Mouse (Mus musculus) stomach, postnatal 0 days (tissue): Measurements from ENCODE around the gene Bcar3.

Source experiments
- CTCF ChIP-seq: IDR thresholded peaks from 2 replicates; pipeline ENCODE4 v1.5.1; 2016; ENCODE audit warnings: antibody characterized with exemption, low read depth, mild to moderate bottlenecking, moderate library complexity
- EP300 ChIP-seq: optimal IDR thresholded peaks from 2 replicates; pipeline ENCODE3; 2016; ENCODE audit warnings: antibody characterized with exemption

DNA sequence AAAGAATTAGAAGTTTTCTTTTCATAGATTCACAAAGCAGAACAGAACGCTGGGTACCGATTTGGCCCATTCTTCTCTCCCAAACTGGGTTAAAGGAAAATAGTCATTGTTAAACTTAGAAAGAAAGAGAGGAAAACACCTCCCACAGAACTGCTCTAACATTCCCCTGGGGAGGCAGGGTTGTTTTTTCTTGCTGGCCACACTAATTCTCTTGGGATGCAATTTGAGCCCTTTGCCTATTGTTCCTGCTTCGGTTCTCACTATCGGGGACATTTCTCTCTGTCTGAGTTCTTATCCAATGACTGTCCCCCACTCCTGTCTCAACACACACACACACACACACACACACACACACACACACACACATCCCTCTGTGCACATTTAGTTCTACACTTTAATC, 39.6 kb downstream of the Bcar3 start:
- TF ChIP-seq CTCF = no peak
- no peak for TF ChIP-seq EP300
